Mouse (Mus musculus): ENCODE data around the gene Scgb1b18.
"Not testable (repeated sequence)": the region's sequence is repeated elsewhere in the genome, so short reads cannot be mapped to it uniquely, and the experiment has no call there.

Gene Scgb1b18

GRCm38 (mm10) chr7:33185268-33185667 is at the start of gene Scgb1b18:
Scgb1b18 (plus strand) TSS chr7:33185568.
- DNase-seq (ENCODE audit: low read depth, low spot score) = not testable (repeated sequence)

GRCm38 (mm10) chr7:33173764-33174163 is 11.6 kb upstream of the Scgb1b18 start, which contains the start of gene Scgb2b18:
Scgb2b18 (minus strand) TSS chr7:33173864.
- DNase-seq (ENCODE audit: low read depth, low spot score) = not testable (repeated sequence)
